Mouse (Mus musculus): ENCODE measurements at regions not wholly inside any gene's neighbourhood (a gene's known extent, or its start where the extent isn't known, plus 50 kb on each side); places are given as distances from the start of the nearest gene placed in this dataset.

DNA sequence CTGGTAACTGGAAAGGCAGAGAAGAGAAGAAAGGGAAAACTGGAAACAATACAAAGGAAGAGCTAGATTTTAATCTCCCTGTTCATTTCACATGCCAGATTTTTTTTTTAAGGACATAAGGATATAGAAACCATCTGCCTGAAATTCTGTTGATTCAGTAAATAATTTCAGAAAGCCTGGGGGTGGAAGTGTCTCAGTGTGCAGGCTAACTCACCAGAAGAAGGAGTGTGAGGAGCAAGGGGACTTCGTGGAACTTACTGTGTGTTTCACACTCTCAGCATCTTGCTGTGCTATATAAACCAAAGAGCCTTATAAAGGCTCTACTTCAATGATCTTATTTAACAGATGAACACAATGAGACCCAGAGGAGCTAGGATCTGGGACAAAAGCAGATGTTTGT is 4722.9 kb downstream of the 9330182O14Rik start:
- TF ChIP-seq CTCF (IDR thresholded peaks at IDR 0.05; ENCODE audit: borderline replicate concordance, insufficient read depth, low read depth, low read length) (no peak), POLR2A (IDR thresholded peaks at IDR 0.05; ENCODE audit: borderline replicate concordance, insufficient read depth, low read length) (no peak)
